Mouse (Mus musculus) mature B cell (primary cell): ENCODE data around the gene Sp6.

Experiments used
- in situ Hi-C: fragments of 300-500 bp; cut with MboI; formaldehyde crosslinking; loops from 2 replicates; pipeline ENCODE4 v1.14.3; 2019

Sp6 gene

GRCm38 (mm10) chr11:96982355-96982754, 30.8 kb upstream of the Sp6 start:
- in situ Hi-C loops: loop anchor here (5.0 kb wide), 1 partner anchor 45 kb away; the partner anchor contains the start of gene Scrn2

GRCm38 (mm10) chr11:96982859-96983258, 30.3 kb upstream of the Sp6 start, which contains the start of gene Sp2:
Gene Sp2, minus strand, starts transcription at chr11:96982959.
- in situ Hi-C loops: loop anchor here (5.0 kb wide), 1 partner anchor 44 kb away; the partner anchor contains the start of gene Scrn2

GRCm38 (mm10) chr11:96984903-96985302, 28.3 kb upstream of the Sp6 start:
- in situ Hi-C loops: loop anchor here (5.0 kb wide), 1 partner anchor 42 kb away; the partner anchor contains the start of gene Scrn2

DNA sequence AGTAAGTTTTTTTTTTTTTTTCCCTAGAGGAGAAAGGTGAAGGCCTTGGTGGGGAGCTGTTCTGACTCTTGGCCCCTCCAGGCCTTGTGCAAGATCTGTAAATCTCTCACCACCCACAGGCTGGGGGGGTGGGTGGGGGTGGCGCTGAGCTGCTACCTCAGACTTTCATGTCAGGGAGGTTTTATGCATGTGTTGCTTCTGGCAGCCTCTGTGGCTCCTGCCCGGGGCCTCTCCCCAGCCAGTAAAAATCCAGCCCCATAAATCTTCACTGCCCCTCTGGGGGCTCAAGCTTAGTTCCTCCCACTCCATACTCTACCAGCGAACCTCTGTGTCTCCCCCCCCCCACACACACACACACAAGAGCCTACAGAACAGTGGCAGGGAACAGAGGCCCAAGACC, 26.7 kb upstream of the Sp6 start:
- in situ Hi-C loops: no loop called here

- in situ Hi-C loops: no loop called here
These were observed 25.1 kb upstream of the Sp6 start for GRCm38 (mm10) chr11:96987873-96988655.

- in situ Hi-C loops: no loop called here
These were observed 21.7 kb upstream of the Sp6 start for GRCm38 (mm10) chr11:96991501-96991900.

DNA sequence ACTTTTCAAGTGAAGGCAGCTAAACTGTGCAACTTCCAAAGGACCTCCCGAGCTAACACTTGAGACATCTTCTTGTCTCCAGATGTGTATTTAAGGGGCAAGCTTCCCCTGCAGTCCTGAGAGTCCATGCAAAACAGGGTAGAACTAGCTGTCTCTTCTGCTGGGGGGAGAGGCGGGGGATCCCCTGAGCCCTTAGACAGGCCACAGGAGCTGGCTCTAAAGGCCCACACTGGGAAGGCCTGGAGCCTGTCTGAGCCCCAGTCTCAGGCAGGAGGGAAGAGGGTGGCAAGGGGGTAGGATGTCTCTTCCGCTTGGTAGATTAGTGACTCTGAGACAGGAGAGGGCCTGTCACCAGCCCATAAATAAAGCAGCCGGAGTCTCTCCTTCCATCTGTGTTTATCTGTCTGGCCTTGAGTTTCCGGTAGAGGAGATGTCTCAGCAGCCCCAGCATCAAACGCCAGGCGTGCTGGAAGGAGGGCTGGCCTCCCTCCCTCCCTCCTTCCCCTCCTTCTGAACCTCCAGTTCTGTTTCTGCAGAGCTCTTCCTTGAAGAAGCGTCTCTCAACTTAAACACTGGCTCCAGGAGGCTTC, 20.4 kb upstream of the Sp6 start:
- in situ Hi-C loops: no loop called here

DNA sequence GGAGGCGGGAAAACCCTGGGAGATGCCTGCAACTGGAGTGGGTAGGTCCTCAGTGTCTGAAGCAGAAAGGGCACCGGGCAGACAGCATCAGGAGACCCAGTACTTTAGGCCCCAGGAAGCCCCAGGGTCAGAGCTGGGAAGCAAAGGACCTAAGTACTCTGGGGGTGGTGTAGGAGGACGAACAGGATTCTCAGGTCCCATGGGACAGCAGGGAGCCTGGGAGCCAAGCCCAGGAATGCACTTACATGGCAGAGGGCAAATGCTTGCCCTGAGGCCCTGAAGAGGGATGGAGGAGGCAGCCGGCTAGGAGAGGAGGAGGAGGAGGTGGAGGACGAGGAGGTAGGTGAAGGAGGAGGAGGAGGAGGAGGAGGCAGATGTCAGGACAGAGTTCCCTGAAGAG, 18.2 kb upstream of the Sp6 start:
- in situ Hi-C loops: no loop called here

DNA sequence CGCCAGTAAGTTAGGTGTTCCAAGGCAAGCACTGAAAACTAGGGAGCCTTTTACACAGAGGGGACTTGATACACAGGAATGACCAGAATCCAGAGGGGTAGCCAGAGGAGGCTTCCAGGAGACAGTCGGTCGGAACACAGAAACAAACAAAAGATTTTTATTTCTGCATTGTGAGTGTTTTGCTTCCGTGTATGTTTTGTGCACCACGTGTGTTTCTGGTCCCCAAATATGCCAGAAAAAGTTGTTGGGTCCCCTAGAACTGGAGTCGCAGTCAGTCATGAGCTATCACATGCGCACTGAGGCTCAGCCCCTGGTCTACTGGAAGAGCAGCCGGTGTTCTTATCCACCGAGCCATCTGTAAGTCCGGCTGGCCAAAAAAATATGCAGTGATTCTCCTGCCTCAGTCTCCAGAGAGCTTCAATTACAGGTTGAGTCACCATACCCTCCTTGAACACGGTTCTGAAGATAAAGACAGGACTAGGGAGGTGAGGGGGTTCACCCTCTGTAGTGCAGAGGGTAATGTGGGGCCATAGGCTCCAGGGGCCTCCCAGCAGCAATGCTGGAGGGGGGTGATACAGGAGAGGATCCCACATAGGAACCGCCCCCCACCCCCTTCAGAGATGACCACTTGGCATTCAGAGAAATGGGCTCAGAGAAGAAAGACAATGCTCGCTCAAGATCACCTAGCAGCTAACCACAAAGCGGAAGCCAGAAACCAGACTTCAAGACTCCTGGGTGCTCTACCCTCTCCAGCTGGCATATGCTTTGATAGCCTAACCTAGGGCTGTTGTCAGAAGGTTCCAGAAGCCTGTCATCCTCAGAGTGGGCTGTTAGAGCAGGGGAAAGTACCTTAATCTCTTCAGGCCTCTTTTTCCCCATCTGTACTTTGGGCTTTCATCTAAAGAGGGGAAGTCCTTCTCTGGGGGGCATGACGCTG, 17.1 kb upstream of the Sp6 start:
- in situ Hi-C loops: no loop called here

GRCm38 (mm10) chr11:96996773-96997379, 16.3 kb upstream of the Sp6 start:
- in situ Hi-C loops: no loop called here

- in situ Hi-C loops: no loop called here
These were observed 15.7 kb upstream of the Sp6 start for GRCm38 (mm10) chr11:96997380-96997956.

- in situ Hi-C loops: no loop called here
These were observed 10.0 kb upstream of the Sp6 start for GRCm38 (mm10) chr11:97003170-97003569.

- in situ Hi-C loops: no loop called here
These were observed 6.0 kb upstream of the Sp6 start for GRCm38 (mm10) chr11:97007093-97007794.

- in situ Hi-C loops: no loop called here
These were observed 3.9 kb upstream of the Sp6 start for GRCm38 (mm10) chr11:97009198-97009790.

GRCm38 (mm10) chr11:97017696-97018582, 4.7 kb downstream of the Sp6 start:
- in situ Hi-C loops: no loop called here

- in situ Hi-C loops: no loop called here
These were observed 5.6 kb downstream of the Sp6 start for GRCm38 (mm10) chr11:97018583-97019344.

- in situ Hi-C loops: no loop called here
These were observed 6.1 kb downstream of the Sp6 start for GRCm38 (mm10) chr11:97019345-97019708.

DNA sequence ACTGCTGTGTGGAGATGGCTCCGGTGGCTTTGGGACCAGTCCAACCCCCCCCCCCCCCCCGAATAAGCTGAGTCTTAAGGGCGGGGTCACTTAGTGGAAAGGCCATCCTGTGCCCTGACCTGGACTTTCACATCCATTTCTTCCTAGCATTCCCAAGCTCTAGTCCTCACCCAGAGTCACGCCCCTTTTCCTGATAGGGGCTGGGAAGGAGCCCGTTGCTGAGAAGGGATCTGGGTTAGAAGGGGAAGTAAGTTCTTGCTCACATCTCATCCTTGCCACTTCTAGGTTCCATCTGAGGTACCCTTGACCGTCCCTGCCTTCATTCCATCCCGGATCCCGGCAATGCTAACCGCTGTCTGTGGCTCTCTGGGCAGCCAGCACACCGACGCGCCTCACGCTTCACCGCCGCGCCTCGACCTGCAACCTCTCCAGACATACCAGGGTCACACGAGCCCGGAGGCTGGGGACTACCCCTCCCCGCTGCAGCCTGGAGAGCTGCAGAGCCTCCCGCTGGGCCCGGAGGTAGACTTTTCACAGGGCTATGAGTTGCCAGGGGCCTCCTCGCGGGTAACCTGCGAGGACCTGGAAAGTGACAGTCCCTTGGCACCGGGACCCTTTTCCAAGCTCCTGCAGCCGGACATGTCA, 8.0 kb downstream of the Sp6 start:
- in situ Hi-C loops: no loop called here
